Mouse (Mus musculus): ENCODE measurements around the gene Apoa1.

Gene Apoa1

GRCm38 (mm10) chr9:46268343-46268873 lies 40.0 kb downstream of the Apoa1 start, which contains the start of gene Apoa5:
Gene Apoa5, plus strand, starts transcription at chr9:46268633.
- DNase-seq, result no peak

DNA sequence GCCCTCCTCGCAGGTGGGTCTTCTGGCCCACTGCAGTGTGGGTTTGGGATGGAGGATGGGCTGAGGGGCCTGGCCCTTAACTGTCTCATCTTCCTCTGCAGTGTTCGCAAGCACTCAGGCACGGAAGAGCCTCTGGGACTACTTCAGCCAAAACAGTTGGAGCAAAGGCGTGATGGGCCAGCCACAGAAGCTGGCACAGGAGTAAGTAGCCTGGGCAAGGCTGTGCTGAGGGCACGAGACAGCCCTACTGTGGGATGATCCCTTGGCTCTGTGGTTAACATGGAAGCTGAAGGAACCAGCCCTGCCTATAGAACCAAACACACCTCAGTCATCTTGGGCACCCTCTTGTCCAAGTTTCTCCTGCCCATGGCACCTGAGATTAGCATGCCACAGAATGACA lies 40.7 kb downstream of the Apoa1 start:
- DNase-seq, result no peak

- no peak for DNase-seq
These were observed 42.4 kb downstream of the Apoa1 start for GRCm38 (mm10) chr9:46270782-46271181.

- peak in 1 of 2 experiments; percentile 28 for DNase-seq
These were observed 43.7 kb downstream of the Apoa1 start for GRCm38 (mm10) chr9:46272070-46272469.

DNA sequence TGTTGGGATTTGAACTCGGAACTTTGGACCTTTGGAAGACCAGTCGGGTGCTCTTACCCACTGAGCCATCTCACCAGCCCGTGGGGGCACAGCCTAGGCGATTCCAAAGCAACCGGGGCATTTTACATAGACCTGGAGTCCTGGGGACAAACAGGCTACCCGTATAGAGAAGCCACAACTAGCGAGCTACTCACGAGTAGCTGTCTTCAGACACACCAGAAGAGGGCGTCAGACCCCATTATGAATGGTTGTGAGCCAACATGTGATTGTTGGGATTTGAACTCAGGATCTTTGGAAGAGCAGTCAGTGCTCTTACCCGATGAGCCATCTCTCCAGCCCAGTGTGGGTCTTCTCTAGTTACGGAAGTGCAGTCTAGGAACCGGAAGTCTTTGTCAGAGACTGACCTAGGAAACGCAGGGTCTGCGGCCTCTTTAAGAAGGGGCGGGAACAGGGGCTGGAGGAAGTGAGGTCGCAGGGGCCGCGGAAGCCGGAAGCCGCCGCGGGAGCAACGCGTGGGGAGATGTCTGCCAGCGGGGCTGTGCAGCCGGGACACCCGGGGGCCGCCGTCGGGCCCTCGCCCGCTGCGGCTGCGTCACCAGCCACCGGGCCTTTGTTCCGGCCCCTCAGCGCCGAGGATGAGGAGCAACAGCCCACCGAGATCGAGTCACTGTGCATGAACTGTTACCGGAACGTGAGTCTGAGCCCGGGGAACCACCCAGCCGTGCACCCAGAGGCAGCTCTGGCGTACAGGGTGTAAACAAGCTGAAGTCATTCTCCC lies 44.5 kb downstream of the Apoa1 start, which contains the start of gene Zpr1:
Gene Zpr1, plus strand, starts transcription at position 388 of the 778 bp plus-strand sequence.
- DNase-seq, result peak; percentile 82 to 86

GRCm38 (mm10) chr9:46274494-46274893 lies 46.1 kb downstream of the Apoa1 start:
- DNase-seq, result no peak

Measured in thymus, adult 18-20 months (tissue).